Mouse (Mus musculus): ENCODE data around the gene Nudcd3.

GRCm38 (mm10) chr11:6156651-6157050 lies 43.6 kb downstream of the Nudcd3 start:
- TF ChIP-seq ZC3H11A (IDR thresholded peaks at IDR 0.05; ENCODE audit: borderline replicate concordance, low read depth, low read length) (no peak), CHD2 (IDR thresholded peaks at IDR 0.05; ENCODE audit: low read depth, low read length) (no peak), MAFK (IDR thresholded peaks at IDR 0.05; ENCODE audit: insufficient read depth, low read depth, low read length) (no peak)
